Mouse (Mus musculus): ENCODE measurements around the gene Atf5.
A peak's percentile ranks its signal among the peaks of the same experiment; 100 is the strongest.

Atf5 gene

GRCm38 (mm10) chr7:44816470-44817021 lies at the start of gene Atf5:
TSS of gene Atf5 (minus strand) at chr7:44816658.
- no peak for DNase-seq (ENCODE audit: low read depth, low spot score)

- DNase-seq (ENCODE audit: low read depth, low spot score), result no peak
Measured at GRCm38 (mm10) chr7:44864595-44865542, 48.4 kb upstream of the Atf5 start.

DNA sequence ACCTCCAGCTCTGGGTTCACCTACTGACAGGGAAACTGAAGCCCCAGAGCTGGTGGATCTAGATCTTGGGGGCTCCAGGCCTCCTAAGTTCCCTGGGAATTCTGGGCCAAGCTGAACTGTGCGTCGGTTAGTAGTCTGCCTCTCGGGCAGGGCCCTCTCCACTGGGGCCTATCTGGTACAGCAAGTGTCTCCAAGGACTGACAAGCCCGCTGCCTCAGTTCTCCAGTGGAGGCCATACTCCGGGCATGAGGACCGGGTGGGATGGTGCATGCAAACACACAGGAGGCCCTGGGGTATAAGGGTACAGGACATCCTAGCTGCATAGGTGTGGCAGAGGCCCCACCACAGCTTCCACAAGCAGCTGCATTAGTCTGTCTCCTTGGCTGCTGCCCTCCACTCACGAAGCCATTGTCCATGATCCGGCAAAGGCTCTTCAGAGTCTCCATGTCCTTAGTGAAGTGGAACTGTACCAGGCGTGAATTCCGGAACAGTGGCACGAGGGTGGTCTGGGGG lies 47.6 kb upstream of the Atf5 start:
- DNase-seq (ENCODE audit: low read depth, low spot score), result no peak

DNA sequence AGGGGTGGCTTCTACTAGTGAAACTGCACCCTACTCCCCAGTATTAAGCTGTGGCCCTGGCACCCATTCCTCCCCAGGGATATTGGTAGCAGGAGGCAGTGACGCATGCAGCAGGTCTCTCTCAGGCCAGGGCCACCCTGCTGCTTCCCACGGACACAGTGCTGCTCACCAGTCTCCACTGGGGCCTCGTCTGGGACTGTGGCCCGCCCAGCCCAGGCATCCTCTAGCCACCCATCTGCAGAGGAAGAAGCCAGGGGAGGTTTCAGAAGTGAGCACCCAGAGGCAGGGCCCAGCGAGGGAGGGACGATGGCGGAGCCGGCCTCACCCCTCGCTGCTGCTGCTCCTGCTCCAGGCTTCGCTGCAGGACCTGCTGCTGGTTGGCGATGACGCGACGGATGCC lies 46.8 kb upstream of the Atf5 start:
- DNase-seq (ENCODE audit: low read depth, low spot score), result no peak

- DNase-seq (ENCODE audit: low read depth, low spot score), result no peak
Measured at GRCm38 (mm10) chr7:44862434-44862833, 46.0 kb upstream of the Atf5 start.

DNA sequence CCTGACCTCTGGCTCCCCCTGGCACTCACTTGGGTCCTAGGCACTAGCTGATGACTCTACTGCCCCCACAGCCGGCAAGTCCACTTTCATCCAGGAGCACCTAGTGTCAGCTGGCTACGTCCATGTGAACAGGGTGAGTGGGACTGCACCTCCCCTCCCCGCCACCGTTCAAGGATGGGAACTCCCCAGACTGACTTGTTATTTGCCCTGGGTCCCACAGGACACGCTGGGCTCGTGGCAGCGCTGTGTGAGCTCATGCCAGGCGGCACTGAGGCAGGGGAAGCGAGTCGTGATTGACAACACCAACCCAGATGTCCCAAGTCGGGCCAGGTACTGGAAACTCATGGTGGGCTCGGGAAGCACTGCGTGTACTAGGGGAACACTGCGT lies 45.0 kb upstream of the Atf5 start:
- no peak for DNase-seq (ENCODE audit: low read depth, low spot score)

GRCm38 (mm10) chr7:44860576-44861428 lies 44.3 kb upstream of the Atf5 start:
- DNase-seq (ENCODE audit: low read depth, low spot score), result no peak

DNA sequence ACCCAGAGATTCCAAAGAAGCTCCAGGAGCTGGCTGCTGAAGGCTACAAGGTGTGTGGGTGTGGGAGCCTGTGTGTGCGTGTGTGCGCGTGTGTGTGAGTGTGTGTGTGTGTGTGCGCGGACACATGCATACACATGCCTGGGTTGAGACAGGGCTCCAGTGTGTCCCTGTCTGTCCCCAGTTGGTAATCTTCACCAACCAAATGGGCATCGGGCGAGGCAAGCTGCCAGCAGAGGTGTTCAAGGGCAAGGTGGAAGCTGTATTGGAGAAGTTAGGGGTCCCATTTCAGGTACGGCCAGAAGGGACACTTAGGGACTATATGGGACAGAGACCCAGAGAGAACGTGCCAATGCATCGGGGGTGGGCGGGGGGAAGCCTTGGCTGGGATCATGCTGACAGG lies 43.4 kb upstream of the Atf5 start:
- DNase-seq (ENCODE audit: low read depth, low spot score), result no peak

DNA sequence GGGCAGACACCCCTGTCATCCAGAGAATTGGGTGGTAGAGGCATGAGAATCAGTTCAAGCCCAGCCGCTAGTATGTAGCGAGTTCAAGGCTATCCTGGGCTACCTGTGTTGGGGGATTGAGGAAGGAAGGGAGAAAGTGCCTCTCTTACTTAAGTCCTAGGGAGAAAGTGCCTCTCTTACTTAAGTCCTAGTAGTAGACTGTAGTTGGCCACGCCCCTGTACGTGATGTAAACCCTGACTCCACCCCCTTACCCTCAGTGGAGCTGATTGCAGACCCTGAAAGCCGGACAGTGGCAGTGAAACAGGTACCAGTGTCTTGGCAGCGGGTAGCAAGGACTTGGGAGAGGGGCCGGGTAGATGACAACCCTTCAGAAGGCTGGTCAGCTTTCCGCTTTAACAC lies 41.4 kb upstream of the Atf5 start:
- DNase-seq (ENCODE audit: low read depth, low spot score), result no peak

DNA sequence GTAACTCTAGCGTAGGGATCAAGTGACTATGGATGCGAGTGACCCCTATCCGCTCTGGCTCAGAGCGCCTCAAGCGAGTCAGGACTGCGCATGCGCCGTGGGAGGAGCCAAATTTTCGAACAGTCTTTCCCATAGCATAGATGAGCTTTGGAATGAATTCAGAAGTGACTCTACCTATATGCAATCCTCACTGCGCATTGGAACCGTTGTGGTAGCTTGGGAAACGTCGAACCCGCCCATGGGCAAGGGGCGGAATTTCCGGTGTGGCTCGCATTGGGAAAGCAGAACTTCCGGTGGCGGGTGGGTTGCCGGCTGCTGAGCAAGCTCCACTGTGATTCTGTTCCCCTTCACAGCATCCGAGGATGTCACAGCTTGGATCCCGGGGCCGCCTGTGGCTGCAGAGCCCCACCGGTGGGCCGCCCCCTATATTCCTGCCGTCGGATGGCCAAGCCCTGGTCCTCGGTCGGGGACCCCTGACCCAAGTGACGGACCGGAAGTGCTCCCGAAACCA lies 40.6 kb upstream of the Atf5 start, which contains the start of gene Pnkp:
Pnkp (plus strand) TSS at position 98 of the 511 bp plus-strand sequence.
- DNase-seq (ENCODE audit: low read depth, low spot score), result peak; percentile 71

- DNase-seq (ENCODE audit: low read depth, low spot score), result no peak
Measured at GRCm38 (mm10) chr7:44856265-44856916, 39.9 kb upstream of the Atf5 start.

DNA sequence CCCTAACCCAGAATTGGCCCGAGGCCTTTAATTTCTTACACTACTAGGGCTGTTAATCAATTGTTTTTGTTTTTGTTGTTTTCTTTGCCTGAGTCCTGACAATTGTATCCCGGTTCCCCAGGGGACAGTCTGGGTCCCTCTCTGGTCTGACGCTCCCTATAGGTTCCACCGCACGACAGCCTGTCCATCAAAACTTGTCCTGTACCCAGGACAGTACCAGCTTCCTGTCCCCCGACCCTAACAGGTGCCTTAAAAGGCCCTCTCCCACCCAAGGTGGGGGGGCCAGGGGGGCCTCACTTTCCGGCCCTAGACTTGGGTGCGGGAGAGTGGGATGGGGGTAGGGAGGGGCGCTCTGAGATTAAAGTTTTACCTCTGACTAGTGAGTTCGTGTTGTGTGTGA lies 38.6 kb upstream of the Atf5 start:
- no peak for DNase-seq (ENCODE audit: low read depth, low spot score)

GRCm38 (mm10) chr7:44854356-44855031 lies 38.0 kb upstream of the Atf5 start:
- DNase-seq (ENCODE audit: low read depth, low spot score), result peak; percentile 37

DNA sequence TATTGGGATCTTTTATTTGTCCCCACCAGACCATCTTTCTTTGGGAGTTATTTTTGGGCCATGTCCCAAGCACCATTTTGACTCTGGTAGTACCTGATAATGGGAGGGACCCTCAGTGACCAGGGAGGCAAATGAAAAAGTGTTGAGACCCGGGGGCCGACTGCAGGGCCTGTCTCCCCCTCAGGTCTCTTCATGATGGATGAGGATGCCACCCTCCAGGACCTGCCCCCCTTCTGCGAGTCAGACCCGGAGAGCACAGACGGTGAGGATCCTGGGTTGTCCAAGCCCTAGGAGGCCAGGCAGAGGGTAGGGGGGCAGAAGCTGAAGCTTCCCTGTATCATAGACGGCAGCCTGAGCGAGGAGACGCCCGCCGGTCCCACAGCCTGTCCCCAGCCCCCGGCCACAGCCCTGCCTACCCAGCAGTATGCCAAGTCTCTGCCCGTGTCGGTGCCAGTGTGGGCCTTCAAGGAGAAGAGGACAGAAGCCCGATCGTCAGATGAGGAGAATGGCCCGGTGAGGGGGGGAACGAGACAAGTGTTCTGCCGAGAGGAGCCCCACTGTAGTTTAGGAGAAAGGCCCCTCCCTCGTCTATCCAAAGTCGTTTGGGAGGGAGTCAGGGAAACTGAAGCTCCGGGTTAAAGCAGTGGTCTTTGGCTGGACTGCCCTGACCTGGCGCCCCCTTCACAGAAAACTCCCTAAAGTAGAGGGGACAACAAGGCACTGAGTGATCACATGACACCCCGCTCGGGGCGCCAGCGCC lies 37.3 kb upstream of the Atf5 start:
- DNase-seq (ENCODE audit: low read depth, low spot score), result no peak

DNA sequence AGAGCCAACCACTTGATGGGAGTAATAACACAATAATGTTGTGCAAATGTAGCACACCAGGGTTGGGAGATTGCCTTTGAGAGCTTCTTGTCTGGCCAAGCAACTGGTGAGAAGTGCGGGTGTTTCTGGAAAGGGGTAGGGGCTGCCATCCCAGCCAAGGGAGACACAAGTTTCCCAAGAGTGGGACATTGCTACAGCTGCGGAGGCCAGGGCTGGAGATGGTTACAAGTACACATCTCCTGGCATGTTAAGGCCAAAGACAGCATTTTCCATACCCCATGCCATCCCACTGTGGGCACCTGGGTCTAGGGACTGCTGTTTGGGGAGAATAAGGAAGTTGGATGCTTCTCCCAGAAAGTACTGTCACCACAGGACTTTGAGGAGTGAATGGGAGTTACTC lies 36.6 kb upstream of the Atf5 start:
- DNase-seq (ENCODE audit: low read depth, low spot score), result no peak

- no peak for DNase-seq (ENCODE audit: low read depth, low spot score)
Measured at GRCm38 (mm10) chr7:44852259-44853027, 36.0 kb upstream of the Atf5 start.

- no peak for DNase-seq (ENCODE audit: low read depth, low spot score)
Measured at GRCm38 (mm10) chr7:44851625-44852234, 35.3 kb upstream of the Atf5 start.

DNA sequence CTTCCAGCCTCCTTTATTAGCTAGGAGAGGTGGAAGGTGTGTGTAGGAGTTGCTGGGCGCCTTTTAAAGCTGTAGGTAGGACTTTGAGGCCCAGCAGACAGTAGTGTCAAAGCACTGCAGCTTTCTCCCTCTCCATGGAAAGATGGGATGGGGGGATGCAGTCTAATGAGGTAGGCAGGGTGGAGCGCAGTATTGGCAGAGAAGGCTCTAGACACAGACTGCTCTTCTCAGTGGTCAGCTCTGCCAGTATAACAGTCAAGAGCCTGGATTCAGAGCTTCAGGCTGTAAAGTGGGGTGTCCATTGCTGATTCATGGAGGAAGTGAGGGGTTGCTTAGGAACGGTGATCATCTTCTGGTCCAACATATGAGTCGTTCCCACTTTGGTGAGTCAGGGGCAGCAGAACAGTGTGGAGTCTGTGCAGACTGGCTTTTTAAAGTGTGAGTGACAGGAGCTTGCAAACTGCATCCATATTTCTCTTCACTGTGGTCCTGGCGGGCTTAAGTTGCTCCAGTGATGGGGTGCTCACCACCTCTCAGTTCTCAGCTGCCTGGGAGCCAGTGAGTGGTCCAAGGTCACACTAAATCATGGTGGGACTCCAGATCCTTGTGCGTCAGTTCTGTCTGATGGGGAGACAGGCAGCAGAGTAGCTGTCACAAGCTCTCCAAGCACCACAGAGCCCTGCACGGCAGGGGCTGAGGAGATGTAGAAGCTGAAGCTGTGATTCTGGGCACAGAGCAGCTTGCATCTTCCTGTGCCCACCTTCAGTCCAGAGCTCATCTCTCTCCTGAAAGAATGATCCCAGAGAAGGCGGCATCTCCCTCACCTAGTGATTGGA lies 34.5 kb upstream of the Atf5 start:
- DNase-seq (ENCODE audit: low read depth, low spot score), result no peak
